Mouse (Mus musculus) embryonic facial prominence, embryonic 11.5 days (tissue): ENCODE measurements at regions not wholly inside any gene's neighbourhood (a gene's known extent, or its start where the extent isn't known, plus 50 kb on each side); places are given as distances from the start of the nearest gene placed in this dataset.

Experiments used
- ATAC-seq: fragments of 200-750 bp; cut with Nextera tagmentation; replicated peaks from 2 replicates; pipeline ENCODE4 v1.8.0; 2017; ENCODE audit warnings: low read depth; ENCODE audit not compliant: insufficient number of reproducible peaks, low FRiP score, low TSS enrichment
- DNase-seq: peaks from one replicate; pipeline ENCODE4 v3.0.0-alpha.2; 2015; ENCODE audit warnings: low spot score
- H3K27ac ChIP-seq: fragments of 300-500 bp; sonication (generic); replicated peaks from 2 replicates; pipeline ENCODE4 v1.5.1; 2014; ENCODE audit warnings: mild to moderate bottlenecking, low read depth, low read length, control low read depth
- H3K27me3 ChIP-seq: fragments of 300-500 bp; sonication (generic); 2 replicates; pipeline ENCODE4 v1.6.1; 2014; ENCODE audit warnings: mild to moderate bottlenecking, low read length, moderate library complexity, mixed read lengths; ENCODE audit not compliant: control insufficient read depth, insufficient read depth
- H3K36me3 ChIP-seq: fragments of 300-500 bp; sonication (generic); replicated peaks from 2 replicates; pipeline ENCODE4 v1.6.1; 2014; ENCODE audit warnings: low read depth, mild to moderate bottlenecking, low read length, moderate library complexity, mixed read lengths; ENCODE audit not compliant: control insufficient read depth, insufficient read depth
- H3K4me1 ChIP-seq: fragments of 300-500 bp; sonication (generic); 2 replicates; pipeline ENCODE4 v1.6.1; 2014; ENCODE audit warnings: low read length, mixed read lengths; ENCODE audit not compliant: control insufficient read depth, insufficient read depth
- H3K4me2 ChIP-seq: fragments of 300-500 bp; sonication (generic); 2 replicates; pipeline ENCODE4 v1.6.1; 2014; ENCODE audit warnings: low read depth, mild to moderate bottlenecking, control low read depth, low read length, moderate library complexity
- H3K4me3 ChIP-seq: fragments of 300-500 bp; sonication (generic); 2 replicates; pipeline ENCODE4 v1.5.1; 2014; ENCODE audit warnings: low read depth, low read length, control low read depth
- H3K9ac ChIP-seq: fragments of 300-500 bp; sonication (generic); replicated peaks from 2 replicates; pipeline ENCODE4 v1.6.1; 2014; ENCODE audit warnings: mild to moderate bottlenecking, control low read depth, low read length
- H3K9me3 ChIP-seq: fragments of 300-500 bp; sonication (generic); replicated peaks from 2 replicates; pipeline ENCODE4 v1.6.1; 2016; ENCODE audit warnings: mild to moderate bottlenecking, low read length, inconsistent platforms, mixed read lengths; ENCODE audit not compliant: control insufficient read depth
- WGBS: fragments of 180-500 bp; shearing (Covaris S2); extraction: QIAGEN DNeasy Blood & Tissue Kit; methylation state at CpG from one replicate; pipeline ENCODE4 v1.1.7; 2014; 5-methylcytosine and 5-hydroxymethylcytosine counted together

GRCm38 (mm10) chr9:49950321-49950720 lies 151.6 kb upstream of the Ncam1 start:
- H3K4me2 ChIP-seq: no peak overlapping the region
- no peaks in the 10 kb centered on the region for H3K27me3 ChIP-seq
- ATAC-seq: no peak
- no peak overlapping the region for H3K9ac ChIP-seq
- DNase-seq: no peak
- H3K4me1 ChIP-seq: no peaks in the 10 kb centered on the region
- no peak overlapping the region for H3K4me3 ChIP-seq
- H3K36me3 ChIP-seq: no peaks in the 10 kb centered on the region
- no peaks in the 10 kb centered on the region for H3K9me3 ChIP-seq
- 80% methylated on average over 5 of the region's 5 CpGs for WGBS
- H3K27ac ChIP-seq: no peak overlapping the region

GRCm38 (mm10) chr9:49948546-49948945 lies 149.8 kb upstream of the Ncam1 start:
- WGBS: 94% methylated on average over 4 of the region's 4 CpGs
- no peak for DNase-seq
- H3K4me2 ChIP-seq: no peak overlapping the region

GRCm38 (mm10) chr9:49946857-49947256 lies 148.1 kb upstream of the Ncam1 start:
- Histone ChIP-seq H3K9ac (no peak overlapping the region), H3K9me3 (no peaks in the 10 kb centered on the region), H3K4me2 (no peak overlapping the region), H3K4me3 (no peak overlapping the region), H3K27me3 (no peaks in the 10 kb centered on the region), H3K27ac (no peak overlapping the region), H3K4me1 (no peaks in the 10 kb centered on the region), H3K36me3 (no peaks in the 10 kb centered on the region)
- ATAC-seq (no peak), DNase-seq (no peak)
- 65% methylated on average over 2 of the region's 2 CpGs for WGBS

More at GRCm38 (mm10) chr9:49948546-49948945, 149.8 kb upstream of the Ncam1 start:
- ATAC-seq: no peak
- Histone ChIP-seq H3K27ac (no peak overlapping the region), H3K4me1 (no peaks in the 10 kb centered on the region), H3K9ac (no peak overlapping the region), H3K36me3 (no peaks in the 10 kb centered on the region), H3K4me3 (no peak overlapping the region), H3K27me3 (no peaks in the 10 kb centered on the region), H3K9me3 (no peaks in the 10 kb centered on the region)

- Histone ChIP-seq H3K4me1 (peaks cover 3% of the 10 kb centered on the region), H3K27me3 (no peaks in the 10 kb centered on the region), H3K9ac (no peak overlapping the region), H3K36me3 (no peaks in the 10 kb centered on the region), H3K27ac (no peak overlapping the region; the same call in 1 of the 2 replicates), H3K4me2 (no peak overlapping the region), H3K9me3 (no peaks in the 10 kb centered on the region), H3K4me3 (no peak overlapping the region)
- WGBS: 12% methylated on average over 9 of the region's 9 CpGs
- ATAC-seq (0 out of 2 replicates have a peak, but pooled peaks have one; percentile 23), DNase-seq (peak; percentile 60)
Measured at GRCm38 (mm10) chr9:49935555-49936376, 137.0 kb upstream of the Ncam1 start.

GRCm38 (mm10) chr9:49928041-49928656 lies 129.4 kb upstream of the Ncam1 start:
- Histone ChIP-seq H3K27ac (no peak overlapping the region), H3K36me3 (no peaks in the 10 kb centered on the region)
- 58% methylated on average over 3 of the region's 3 CpGs for WGBS

GRCm38 (mm10) chr9:49927281-49927680 lies 128.6 kb upstream of the Ncam1 start:
- no peaks in the 10 kb centered on the region for H3K9me3 ChIP-seq
- H3K36me3 ChIP-seq: no peaks in the 10 kb centered on the region
- no peak overlapping the region for H3K9ac ChIP-seq
- DNase-seq (no peak), ATAC-seq (no peak)
- no peak overlapping the region for H3K27ac ChIP-seq
- H3K27me3 ChIP-seq: no peaks in the 10 kb centered on the region
- H3K4me1 ChIP-seq: no peaks in the 10 kb centered on the region
- 89% methylated on average over 1 of the region's 1 CpGs for WGBS
- H3K4me2 ChIP-seq: no peak overlapping the region
- no peak overlapping the region for H3K4me3 ChIP-seq

More at GRCm38 (mm10) chr9:49928041-49928656, 129.4 kb upstream of the Ncam1 start:
- ATAC-seq (no peak), DNase-seq (no peak)
- no peaks in the 10 kb centered on the region for H3K27me3 ChIP-seq
- no peak overlapping the region for H3K4me2 ChIP-seq
- no peaks in the 10 kb centered on the region for H3K9me3 ChIP-seq
- H3K9ac ChIP-seq: no peak overlapping the region
- no peaks in the 10 kb centered on the region for H3K4me1 ChIP-seq
- H3K4me3 ChIP-seq: no peak overlapping the region

GRCm38 (mm10) chr9:49925796-49926195 lies 127.1 kb upstream of the Ncam1 start:
- H3K4me3 ChIP-seq: no peak overlapping the region

GRCm38 (mm10) chr9:49923981-49924501 lies 125.3 kb upstream of the Ncam1 start:
- 69% methylated on average over 4 of the region's 4 CpGs for WGBS
- no peak overlapping the region for H3K4me3 ChIP-seq
- H3K36me3 ChIP-seq: no peaks in the 10 kb centered on the region
- H3K4me2 ChIP-seq: no peak overlapping the region
- DNase-seq (no peak), ATAC-seq (no peak)
- H3K9ac ChIP-seq: no peak overlapping the region
- H3K27me3 ChIP-seq: no peaks in the 10 kb centered on the region
- no peak overlapping the region for H3K27ac ChIP-seq
- H3K9me3 ChIP-seq: no peaks in the 10 kb centered on the region
- no peaks in the 10 kb centered on the region for H3K4me1 ChIP-seq

More at GRCm38 (mm10) chr9:49925796-49926195, 127.1 kb upstream of the Ncam1 start:
- H3K36me3 ChIP-seq: no peaks in the 10 kb centered on the region
- ATAC-seq (no peak), DNase-seq (no peak)
- H3K27ac ChIP-seq: no peak overlapping the region
- no peaks in the 10 kb centered on the region for H3K9me3 ChIP-seq
- WGBS: 93% methylated on average over 2 of the region's 2 CpGs
- H3K9ac ChIP-seq: no peak overlapping the region
- no peaks in the 10 kb centered on the region for H3K27me3 ChIP-seq
- H3K4me1 ChIP-seq: no peaks in the 10 kb centered on the region
- no peak overlapping the region for H3K4me2 ChIP-seq
